Mouse (Mus musculus) MEL (cell line): Measurements from ENCODE around the gene Isl1. TPM values are rescaled to one million over a fixed set of nuclear protein-coding genes. Genes with fewer than 3 reads are reported as not detected.

Source experiments
- DNase-seq: peaks from one replicate; pipeline ENCODE4 v3.0.0; 2011; ENCODE audit warnings: low read depth, low spot score
- H3K27ac ChIP-seq: 2 replicates; pipeline ENCODE4 v1.5.1; 2012; ENCODE audit warnings: low read depth, mild to moderate bottlenecking, control low read depth, low read length, moderate library complexity; ENCODE audit not compliant: control insufficient read depth
- H3K27me3 ChIP-seq, 2 experiments: fragments of 150-350 bp in 1 of 2; sonication (generic) in 1 of 2; 2 replicates each; pipeline ENCODE4 v1.6.1; 2012; ENCODE audit warnings: low read length in 2 of 2, mild to moderate bottlenecking in 2 of 2, improper control_type of control experiment in 1 of 2, moderate library complexity in 1 of 2; ENCODE audit not compliant: insufficient read depth in 2 of 2, control insufficient read depth in 1 of 2
- H3K36me3 ChIP-seq, 2 experiments: 2 replicates each; pipeline ENCODE4 v1.6.1; 2012 to 2014; ENCODE audit warnings: low read length in 2 of 2, improper control_type of control experiment in 1 of 2, inconsistent platforms in 1 of 2, mild to moderate bottlenecking in 1 of 2; ENCODE audit not compliant: insufficient read depth in 2 of 2, control insufficient read depth in 1 of 2
- H3K4me1 ChIP-seq, 2 experiments: fragments of 150-350 bp in 1 of 2; sonication (generic) in 1 of 2; 2 replicates each; pipeline ENCODE4 v1.6.1; 2012; ENCODE audit warnings: low read length in 2 of 2, improper control_type of control experiment in 1 of 2, mild to moderate bottlenecking in 1 of 2; ENCODE audit not compliant: insufficient read depth in 2 of 2, control insufficient read depth in 1 of 2
- H3K4me3 ChIP-seq, 2 experiments: fragments of 150-350 bp in 1 of 2; sonication (generic) in 1 of 2; 2 replicates each; pipeline ENCODE4 v1.5.1; 2012; ENCODE audit warnings: low read depth in 2 of 2, low read length in 2 of 2, mild to moderate bottlenecking in 2 of 2, moderate library complexity in 2 of 2, control low read depth in 1 of 2, improper control_type of control experiment in 1 of 2; ENCODE audit not compliant: control insufficient read depth in 1 of 2, insufficient read depth in 1 of 2
- H3K79me2 ChIP-seq: 2 replicates; pipeline ENCODE4 v1.6.1; 2012; ENCODE audit warnings: mild to moderate bottlenecking, low read length, moderate library complexity; ENCODE audit not compliant: control insufficient read depth, poor library complexity, insufficient read depth
- H3K9ac ChIP-seq: 2 replicates; pipeline ENCODE4 v1.6.1; 2012; ENCODE audit warnings: low read depth, mild to moderate bottlenecking, control low read depth, low read length, moderate library complexity; ENCODE audit not compliant: control insufficient read depth, poor library complexity, severe bottlenecking
- H3K9me3 ChIP-seq: fragments of 150-350 bp; sonication (generic); replicated peaks from 2 replicates; pipeline ENCODE4 v1.6.1; 2012; ENCODE audit warnings: mild to moderate bottlenecking, low read length, improper control_type of control experiment, moderate library complexity; ENCODE audit not compliant: insufficient read depth
- BHLHE40 ChIP-seq: IDR thresholded peaks from 2 replicates; pipeline ENCODE4 v1.6.1; 2012; ENCODE audit warnings: low read depth, mild to moderate bottlenecking, inconsistent platforms, low read length, improper control_type of control experiment, borderline replicate concordance
- CHD1 ChIP-seq: IDR thresholded peaks from 2 replicates; pipeline ENCODE4 v1.6.1; 2012; ENCODE audit warnings: low read depth, mild to moderate bottlenecking, inconsistent platforms, low read length, improper control_type of control experiment
- CHD2 ChIP-seq: IDR thresholded peaks from 2 replicates; pipeline ENCODE4 v1.6.1; 2011; ENCODE audit warnings: low read length, improper control_type of control experiment
- CTCF ChIP-seq, 3 experiments: IDR thresholded peaks in 2 of 3; conservative IDR thresholded peaks in 1 of 3; 2 replicates each; pipeline ENCODE4 v1.5.1; 2011 to 2012; ENCODE audit warnings: low read length in 3 of 3, low read depth in 2 of 3, mild to moderate bottlenecking in 2 of 3, improper control_type of control experiment in 1 of 3, inconsistent platforms in 1 of 3, mixed read lengths in 1 of 3, moderate library complexity in 1 of 3; ENCODE audit not compliant: control insufficient read depth in 1 of 3, insufficient read depth in 1 of 3, poor library complexity in 1 of 3, severe bottlenecking in 1 of 3
- E2F4 ChIP-seq: IDR thresholded peaks from 2 replicates; pipeline ENCODE4 v1.6.1; 2011; ENCODE audit warnings: low read depth, low read length, improper control_type of control experiment, borderline replicate concordance
- EP300 ChIP-seq, 2 experiments: IDR thresholded peaks; 2 replicates each; pipeline ENCODE4 v1.6.1; 2011; ENCODE audit warnings: improper control_type of control experiment in 2 of 2, low read length in 2 of 2, low read depth in 1 of 2, mild to moderate bottlenecking in 1 of 2
- ETS1 ChIP-seq: IDR thresholded peaks from 2 replicates; pipeline ENCODE4 v1.6.1; 2012; ENCODE audit warnings: low read depth, mild to moderate bottlenecking, inconsistent platforms, low read length, improper control_type of control experiment, moderate library complexity
- GABPA ChIP-seq: IDR thresholded peaks from 2 replicates; pipeline ENCODE4 v1.6.1; 2012; ENCODE audit warnings: low read depth, mild to moderate bottlenecking, inconsistent platforms, low read length, improper control_type of control experiment, moderate library complexity
- GATA1 ChIP-seq: IDR thresholded peaks from 2 replicates; pipeline ENCODE4 v1.6.1; 2011; ENCODE audit warnings: low read depth, low read length, improper control_type of control experiment
- HCFC1 ChIP-seq: IDR thresholded peaks from 2 replicates; pipeline ENCODE4 v1.6.1; 2012; ENCODE audit warnings: low read depth, mild to moderate bottlenecking, inconsistent platforms, low read length, improper control_type of control experiment, moderate library complexity
- JUND ChIP-seq: IDR thresholded peaks from 2 replicates; pipeline ENCODE4 v1.6.1; 2011; ENCODE audit warnings: low read depth, mild to moderate bottlenecking, improper control_type of control experiment, low read length
- KAT2A ChIP-seq: conservative IDR thresholded peaks from 2 replicates; pipeline ENCODE4 v1.6.1; 2012; ENCODE audit warnings: low read depth, low read length, improper control_type of control experiment, inconsistent platforms
- MAFK ChIP-seq: IDR thresholded peaks from 2 replicates; pipeline ENCODE4 v1.6.1; 2011; ENCODE audit warnings: low read depth, mild to moderate bottlenecking, low read length, improper control_type of control experiment, borderline replicate concordance
- MAX ChIP-seq: IDR thresholded peaks from 2 replicates; pipeline ENCODE4 v1.6.1; 2011; ENCODE audit warnings: low read length, improper control_type of control experiment
- MAZ ChIP-seq: IDR thresholded peaks from 2 replicates; pipeline ENCODE4 v1.6.1; 2012; ENCODE audit warnings: low read depth, mild to moderate bottlenecking, inconsistent platforms, low read length, improper control_type of control experiment
- MXI1 ChIP-seq: IDR thresholded peaks from 2 replicates; pipeline ENCODE4 v1.6.1; 2011; ENCODE audit warnings: mild to moderate bottlenecking, low read depth, low read length, improper control_type of control experiment
- MYB ChIP-seq: IDR thresholded peaks from 2 replicates; pipeline ENCODE4 v1.6.1; 2011; ENCODE audit warnings: mild to moderate bottlenecking, low read depth, low read length, improper control_type of control experiment
- MYC ChIP-seq: IDR thresholded peaks from 2 replicates; pipeline ENCODE4 v1.6.1; 2011; ENCODE audit warnings: low read depth, mild to moderate bottlenecking, low read length, improper control_type of control experiment, moderate library complexity
- NELFE ChIP-seq: IDR thresholded peaks from 2 replicates; pipeline ENCODE4 v1.6.1; 2011; ENCODE audit warnings: low read depth, low read length, improper control_type of control experiment
- NRF1 ChIP-seq: IDR thresholded peaks from 2 replicates; pipeline ENCODE4 v1.6.1; 2014; ENCODE audit warnings: low read depth, mild to moderate bottlenecking, inconsistent platforms, low read length, improper control_type of control experiment, moderate library complexity; ENCODE audit not compliant: poor library complexity, insufficient read depth, severe bottlenecking
- POLR2A ChIP-seq, 2 experiments: IDR thresholded peaks; 2 replicates each; pipeline ENCODE4 v1.6.1; 2011 to 2012; ENCODE audit warnings: low read length in 2 of 2, mild to moderate bottlenecking in 2 of 2, control low read depth in 1 of 2, improper control_type of control experiment in 1 of 2, low read depth in 1 of 2, moderate library complexity in 1 of 2; ENCODE audit not compliant: control insufficient read depth in 1 of 2, insufficient read depth in 1 of 2, poor library complexity in 1 of 2
- POLR2AphosphoS2 ChIP-seq: IDR thresholded peaks from 2 replicates; pipeline ENCODE4 v1.6.1; 2011; ENCODE audit warnings: low read length, improper control_type of control experiment
- POLR2AphosphoS5 ChIP-seq: IDR thresholded peaks from 2 replicates; pipeline ENCODE4 v1.6.1; 2012; ENCODE audit warnings: low read depth, borderline replicate concordance, mild to moderate bottlenecking, inconsistent platforms, low read length, moderate library complexity, mixed read lengths
- RAD21 ChIP-seq: IDR thresholded peaks from 2 replicates; pipeline ENCODE4 v1.6.1; 2011; ENCODE audit warnings: mild to moderate bottlenecking, low read depth, low read length, improper control_type of control experiment
- RCOR1 ChIP-seq: IDR thresholded peaks from 2 replicates; pipeline ENCODE4 v1.6.1; 2012; ENCODE audit warnings: low read depth, mild to moderate bottlenecking, inconsistent platforms, low read length, improper control_type of control experiment
- SIN3A ChIP-seq: IDR thresholded peaks from 2 replicates; pipeline ENCODE4 v1.6.1; 2012; ENCODE audit warnings: low read length, improper control_type of control experiment, inconsistent platforms
- SMC3 ChIP-seq: IDR thresholded peaks from 2 replicates; pipeline ENCODE4 v1.6.1; 2011; ENCODE audit warnings: low read depth, low read length, improper control_type of control experiment
- TAL1 ChIP-seq: IDR thresholded peaks from 2 replicates; pipeline ENCODE4 v1.6.1; 2012; ENCODE audit warnings: mild to moderate bottlenecking, inconsistent platforms, low read length, moderate library complexity, mixed read lengths
- TCF12 ChIP-seq: IDR thresholded peaks from 2 replicates; pipeline ENCODE4 v1.6.1; 2014; ENCODE audit warnings: low read depth, mild to moderate bottlenecking, inconsistent platforms, low read length, improper control_type of control experiment, moderate library complexity
- UBTF ChIP-seq: IDR thresholded peaks from 2 replicates; pipeline ENCODE4 v1.6.1; 2012; ENCODE audit warnings: low read depth, mild to moderate bottlenecking, inconsistent platforms, low read length, improper control_type of control experiment, moderate library complexity, borderline replicate concordance; ENCODE audit not compliant: insufficient read depth
- USF2 ChIP-seq, 2 experiments: IDR thresholded peaks; 2 replicates each; pipeline ENCODE4 v1.6.1; 2011 to 2012; ENCODE audit warnings: improper control_type of control experiment in 2 of 2, low read length in 2 of 2, borderline replicate concordance in 1 of 2, inconsistent platforms in 1 of 2, low read depth in 1 of 2, mild to moderate bottlenecking in 1 of 2; ENCODE audit not compliant: insufficient read depth in 1 of 2
- ZC3H11A ChIP-seq: IDR thresholded peaks from 2 replicates; pipeline ENCODE4 v1.6.1; 2012; ENCODE audit warnings: low read depth, mild to moderate bottlenecking, inconsistent platforms, low read length, improper control_type of control experiment
- ZMIZ1 ChIP-seq: IDR thresholded peaks from 2 replicates; pipeline ENCODE4 v1.6.1; 2012; ENCODE audit warnings: low read depth, mild to moderate bottlenecking, inconsistent platforms, low read length, improper control_type of control experiment, moderate library complexity
- ZNF384 ChIP-seq: IDR thresholded peaks from 2 replicates; pipeline ENCODE4 v1.6.1; 2012; ENCODE audit warnings: low read depth, mild to moderate bottlenecking, inconsistent platforms, low read length, improper control_type of control experiment
- polyA plus RNA-seq, 2 experiments: library from polyadenylated mRNA; stranded (reverse) in 1 of 2; unstranded in 1 of 2; fragments of >175 nt in 1 of 2; fragments of >200 nt in 1 of 2; gene quantifications; 2 replicates each; pipeline versions ENCODE4 v1.2.1 to v1.2.4; 2012; ENCODE audit warnings: low replicate concordance in 2 of 2, low read depth in 1 of 2; ENCODE audit not compliant: insufficient read length in 2 of 2, insufficient read depth in 1 of 2, missing spikeins in 1 of 2
- total RNA-seq: library from RNA; depleted of rRNA; stranded (reverse); fragments of 300-350 nt; gene quantifications from 2 replicates; pipeline ENCODE4 v1.2.3, GENCODE M21; 2012

The Isl1 gene
- total and polyA plus RNA-seq, 3 experiments, result 0.14 to 0.31 TPM; not detected in 1

DNA sequence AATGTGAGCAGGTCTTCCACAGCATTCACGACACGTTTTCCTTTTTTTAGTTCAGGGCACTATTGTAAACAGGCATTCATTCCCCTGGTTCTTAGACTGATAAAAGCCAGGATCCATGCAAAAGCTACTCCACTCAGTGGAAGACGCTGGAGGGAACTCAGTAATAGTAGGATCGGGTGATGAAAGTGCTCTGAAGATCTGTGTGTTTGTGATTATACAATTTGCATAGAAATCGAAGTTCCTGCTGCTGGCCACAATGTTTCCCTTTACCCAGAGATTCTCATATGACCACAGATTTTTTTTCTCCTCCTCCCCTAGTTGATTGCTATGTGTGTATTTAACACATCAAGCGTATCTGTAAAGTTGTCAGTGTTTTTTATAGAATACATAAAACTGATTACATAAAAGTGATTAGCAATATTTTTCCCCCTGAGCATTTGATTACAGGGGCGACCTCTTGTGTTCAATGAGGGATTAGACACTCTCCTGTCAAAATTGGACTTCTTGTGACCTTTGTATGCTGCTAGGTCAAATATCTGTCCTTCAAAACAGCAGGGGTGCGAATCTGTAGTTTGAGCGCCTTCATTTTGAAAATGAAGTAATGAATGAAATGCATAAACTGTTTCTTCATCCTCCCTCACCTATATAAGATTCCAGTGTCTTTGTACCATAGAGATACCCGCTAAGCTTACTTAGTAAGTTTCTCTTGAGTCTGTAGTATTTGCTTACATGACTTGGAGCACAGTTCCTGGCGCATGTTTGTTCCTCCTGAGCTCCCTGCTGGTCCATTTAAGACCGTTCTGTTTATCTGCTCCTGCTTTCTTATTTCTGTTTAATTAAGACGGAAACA lies 2.6 kb upstream of the Isl1 start:
- TF ChIP-seq JUND (no peak), POLR2AphosphoS2 (no peak), UBTF (no peak), CHD1 (no peak), KAT2A (no peak), MYC (no peak), MAZ (no peak), TAL1 (no peak), ZNF384 (no peak), GABPA (no peak), CTCF (IDR thresholded peaks at IDR 0.05 in 2 of 3, conservative IDR thresholded peaks at IDR 0.05 in 1 of 3; ENCODE audit: control insufficient read depth in 1 of 3, insufficient read depth in 1 of 3, low read depth in 2 of 3, low read length in 3 of 3, poor library complexity in 1 of 3, severe bottlenecking in 1 of 3) (peak in 1 of 3 experiments; percentile 29; a peak in 2 of 6 replicates), ZMIZ1 (no peak), USF2 (IDR thresholded peaks at IDR 0.05; ENCODE audit: borderline replicate concordance in 1 of 2, insufficient read depth in 1 of 2, low read depth in 1 of 2, low read length in 2 of 2) (no peak), RCOR1 (no peak), BHLHE40 (no peak), MYB (no peak), NELFE (no peak), MAX (no peak), SMC3 (peak; percentile 54), TCF12 (no peak), CHD2 (no peak), HCFC1 (no peak), POLR2AphosphoS5 (no peak), SIN3A (no peak), POLR2A (IDR thresholded peaks at IDR 0.05; ENCODE audit: control insufficient read depth in 1 of 2, insufficient read depth in 1 of 2, low read depth in 1 of 2, low read length in 2 of 2, poor library complexity in 1 of 2) (no peak), GATA1 (no peak), EP300 (IDR thresholded peaks at IDR 0.05; ENCODE audit: low read depth in 1 of 2, low read length in 2 of 2) (no peak), E2F4 (no peak), MXI1 (no peak), ETS1 (no peak), RAD21 (peak; percentile 20), ZC3H11A (peak; percentile 24; the same call in 1 of the 2 replicates), NRF1 (no peak), MAFK (no peak)
- Histone ChIP-seq H3K9me3 (no peaks in the 10 kb centered on the region), H3K27ac (no peak overlapping the region), H3K9ac (no peak overlapping the region), H3K4me1 (no peaks in the 10 kb centered on the region), H3K4me3 (no peak overlapping the region), H3K27me3 (no peaks in the 10 kb centered on the region), H3K36me3 (no peaks in the 10 kb centered on the region), H3K79me2 (no peaks in the 10 kb centered on the region)
- no peak for DNase-seq
